17 mouse cellular contexts compared by ENCODE assay signal in genomic region chr6:54804066-54804864, GRCm38 (mm10). TPM values are rescaled to one million over a fixed set of nuclear protein-coding genes. Genes with fewer than 3 reads are reported as not detected.
DNase-seq lines count a peak whose midpoint lies in the region; ATAC-seq and TF ChIP-seq lines count a peak whose summit lies in the region.
"Had no signal": no experiment of that assay in that cellular context is flagged by ENCODE, and none has a peak within 500 bp of the region (broad histone marks: within the 10 kb centered on the region; RNA-seq: fewer than 3 reads in every experiment).

No protein-coding gene starts in this region.

- H3K4me1 ChIP-seq in embryonic facial prominence, embryonic 14.5 days (ENCODE audit: control insufficient read depth, insufficient read depth, low read length): no peaks in the 10 kb centered on the region; the same call in 1 of the 2 replicates
- H3K4me1 ChIP-seq in embryonic facial prominence, embryonic 10.5 days: peaks cover 6% of the 10 kb centered on the region
- H3K4me1 ChIP-seq in lung, embryonic 15.5 days: peaks cover 8% of the 10 kb centered on the region; the same call in 1 of the 2 replicates
- H3K4me1 ChIP-seq in intestine, embryonic 15.5 days (replicated peaks): 0 out of 2 replicates have a peak, but pooled peaks cover 11% of the 10 kb centered on the region
- peaks cover 12% of the 10 kb centered on the region for H3K4me1 ChIP-seq in cerebellum, adult 2 months (ENCODE audit: control insufficient read depth, insufficient read depth, low read length)
- H3K4me1 ChIP-seq: heart, embryonic 13.5 days; kidney, embryonic 15.5 days; midbrain, embryonic 15.5 days had no signal

- H3K36me3 ChIP-seq in embryonic facial prominence, embryonic 14.5 days (ENCODE audit: control insufficient read depth, insufficient read depth, low read length): no peaks in the 10 kb centered on the region
- H3K36me3 ChIP-seq in embryonic facial prominence, embryonic 10.5 days (replicated peaks): no peaks in the 10 kb centered on the region
- H3K36me3 ChIP-seq in lung, embryonic 15.5 days: no peaks in the 10 kb centered on the region
- H3K36me3 ChIP-seq in intestine, embryonic 15.5 days: no peaks in the 10 kb centered on the region
- H3K36me3 ChIP-seq: forebrain, embryonic 15.5 days; heart, embryonic 13.5 days; hindbrain, embryonic 10.5 days; kidney, embryonic 15.5 days; midbrain, embryonic 15.5 days had no signal

- H3K27ac ChIP-seq in embryonic facial prominence, embryonic 14.5 days (replicated peaks; ENCODE audit: low read depth, low read length): no peak overlapping the region
- no peak overlapping the region for H3K27ac ChIP-seq in embryonic facial prominence, embryonic 10.5 days (replicated peaks)
- no peak overlapping the region for H3K27ac ChIP-seq in lung, embryonic 15.5 days
- no peak overlapping the region for H3K27ac ChIP-seq in intestine, embryonic 15.5 days
- H3K27ac ChIP-seq in cerebellum, adult 2 months (ENCODE audit: insufficient read depth, low read length): no peak overlapping the region
- H3K27ac ChIP-seq: heart, embryonic 13.5 days; hindbrain, embryonic 10.5 days; kidney, embryonic 15.5 days; midbrain, embryonic 15.5 days had no signal

- TF ChIP-seq POLR2A in cerebellum, adult 2 months (IDR thresholded peaks at IDR 0.05; ENCODE audit: borderline replicate concordance, insufficient read depth, low read length): no peak

- WGBS in embryonic facial prominence, embryonic 14.5 days: 41% methylated on average over 18 of the region's 18 CpGs
- WGBS in embryonic facial prominence, embryonic 10.5 days: 66% methylated on average over 18 of the region's 18 CpGs
- 34% methylated on average over 17 of the region's 18 CpGs for WGBS in lung, embryonic 15.5 days
- 40% methylated on average over 18 of the region's 18 CpGs for WGBS in intestine, embryonic 15.5 days
- WGBS in cerebellum, adult 2 months: 79% methylated on average over 18 of the region's 18 CpGs

- peak; percentile 57; the same call in 1 of the 2 replicates for ATAC-seq in embryonic facial prominence, embryonic 14.5 days (ENCODE audit: low read depth)
- peak; percentile 35 for ATAC-seq in lung, embryonic 15.5 days (ENCODE audit: borderline replicate concordance, extremely low read depth, low FRiP score, low TSS enrichment)
- ATAC-seq in intestine, embryonic 15.5 days: peak; percentile 58
- ATAC-seq: forebrain, embryonic 15.5 days; midbrain, embryonic 15.5 days had no signal

- no peak overlapping the region for H3K4me3 ChIP-seq in embryonic facial prominence, embryonic 14.5 days (ENCODE audit: low read depth, low read length)
- H3K4me3 ChIP-seq in embryonic facial prominence, embryonic 10.5 days: no peak overlapping the region
- no peak overlapping the region for H3K4me3 ChIP-seq in lung, embryonic 15.5 days
- H3K4me3 ChIP-seq in intestine, embryonic 15.5 days (replicated peaks): no peak overlapping the region
- H3K4me3 ChIP-seq in cerebellum, adult 2 months (replicated peaks; ENCODE audit: insufficient read depth, low read depth, low read length): no peak overlapping the region
- H3K4me3 ChIP-seq: forebrain, embryonic 15.5 days; heart, embryonic 13.5 days; hindbrain, embryonic 10.5 days; kidney, embryonic 15.5 days; midbrain, embryonic 15.5 days had no signal

- TF ChIP-seq CTCF in cerebellum, adult 2 months (IDR thresholded peaks at IDR 0.05; ENCODE audit: borderline replicate concordance, insufficient read depth, low read depth, low read length): no peak

- H3K9me3 ChIP-seq in embryonic facial prominence, embryonic 14.5 days (ENCODE audit: control insufficient read depth, low read length): no peaks in the 10 kb centered on the region
- H3K9me3 ChIP-seq in embryonic facial prominence, embryonic 10.5 days: no peaks in the 10 kb centered on the region
- no peaks in the 10 kb centered on the region for H3K9me3 ChIP-seq in lung, embryonic 15.5 days
- no peaks in the 10 kb centered on the region for H3K9me3 ChIP-seq in intestine, embryonic 15.5 days
- H3K9me3 ChIP-seq: forebrain, embryonic 15.5 days; heart, embryonic 13.5 days; hindbrain, embryonic 10.5 days; kidney, embryonic 15.5 days; midbrain, embryonic 15.5 days had no signal

- H3K27me3 ChIP-seq in embryonic facial prominence, embryonic 14.5 days (replicated peaks; ENCODE audit: control insufficient read depth, insufficient read depth, low read length): no peaks in the 10 kb centered on the region
- H3K27me3 ChIP-seq in embryonic facial prominence, embryonic 10.5 days (replicated peaks; ENCODE audit: low read depth, poor library complexity, severe bottlenecking): no peaks in the 10 kb centered on the region
- H3K27me3 ChIP-seq in lung, embryonic 15.5 days: no peaks in the 10 kb centered on the region
- H3K27me3 ChIP-seq in intestine, embryonic 15.5 days (replicated peaks): no peaks in the 10 kb centered on the region
- no peaks in the 10 kb centered on the region for H3K27me3 ChIP-seq in cerebellum, adult 2 months (ENCODE audit: control insufficient read depth, insufficient read depth, low read length)
- H3K27me3 ChIP-seq: forebrain, embryonic 15.5 days; heart, embryonic 13.5 days; kidney, embryonic 15.5 days; midbrain, embryonic 15.5 days had no signal

- H3K4me2 ChIP-seq in embryonic facial prominence, embryonic 14.5 days (ENCODE audit: low read depth, low read length): no peak overlapping the region
- H3K4me2 ChIP-seq in lung, embryonic 15.5 days: no peak overlapping the region
- no peak overlapping the region for H3K4me2 ChIP-seq in intestine, embryonic 15.5 days (replicated peaks)
- H3K4me2 ChIP-seq: forebrain, embryonic 15.5 days; heart, embryonic 13.5 days; kidney, embryonic 15.5 days; midbrain, embryonic 15.5 days had no signal

- DNase-seq in embryonic facial prominence, embryonic 14.5 days (ENCODE audit: low spot score): peak; percentile 25
- DNase-seq in embryonic facial prominence, embryonic 10.5 days (ENCODE audit: low spot score): no peak
- DNase-seq in lung, adult 18-20 months: no peak
- DNase-seq in thymus, postnatal 14 days: peak; percentile 77
- no peak for DNase-seq in cerebellum, adult 2 months
- no peak for DNase-seq in layer of hippocampus, adult 9-10 months (ENCODE audit: low spot score)
- DNase-seq: adrenal gland, adult 2 months; cerebellum, postnatal 14 days; embryo, embryonic 11 days; right cerebral cortex, postnatal 14 days had no signal

- H3K9ac ChIP-seq in embryonic facial prominence, embryonic 14.5 days (ENCODE audit: low read depth, low read length): no peak overlapping the region
- no peak overlapping the region for H3K9ac ChIP-seq in lung, embryonic 15.5 days
- H3K9ac ChIP-seq in intestine, embryonic 15.5 days: no peak overlapping the region
- H3K9ac ChIP-seq: forebrain, embryonic 15.5 days; heart, embryonic 13.5 days; kidney, embryonic 15.5 days; midbrain, embryonic 15.5 days had no signal

RNA-seq across cellular contexts. Expression of gene Znrf2, which starts 12.5 kb away (rescaled TPM):
- 4.9 and 5.1 TPM in 2 replicates for polyA plus RNA-seq in embryonic facial prominence, embryonic 14.5 days (2014; fragmentation: Nextera tagmentation; extraction: Ambion mirVana)
- 1.8 and 2.5 TPM in 2 replicates for polyA plus RNA-seq in embryonic facial prominence, embryonic 10.5 days (2016; fragmentation: Nextera tagmentation; extraction: Ambion mirVana)
- 3.4 and 3.6 TPM in 2 replicates for polyA plus RNA-seq in lung, embryonic 15.5 days (2015; fragmentation: Nextera tagmentation; extraction: Ambion mirVana)
- polyA plus RNA-seq in intestine, embryonic 15.5 days (2015; fragmentation: Nextera tagmentation; extraction: Ambion mirVana): 5.8 and 6.5 TPM in 2 replicates
- polyA plus RNA-seq in cerebellum, adult 2 months (2012; rRNA removed): 7.9 and 8.3 TPM in 2 replicates

Comparison
In these comparisons a context has a peak if more than half of its experiments do, and no peak if none do; other contexts are left out.
1. DNase-seq: peak in embryonic facial prominence, embryonic 14.5 days (single experiment) and thymus, postnatal 14 days (single experiment); none in embryonic facial prominence, embryonic 10.5 days (single experiment), lung, adult 18-20 months (0 of 2), cerebellum, adult 2 months (0 of 2) and layer of hippocampus, adult 9-10 months (single experiment).
2. Peak in every context shown above with its lines, with median percentiles within 50 percentile points of each other: ATAC-seq.